Mouse (Mus musculus): ENCODE measurements around the gene Pced1a.
"Not testable (repeated sequence)": the region's sequence is repeated elsewhere in the genome, so short reads cannot be mapped to it uniquely, and the experiment has no call there.

Gene Pced1a

DNA sequence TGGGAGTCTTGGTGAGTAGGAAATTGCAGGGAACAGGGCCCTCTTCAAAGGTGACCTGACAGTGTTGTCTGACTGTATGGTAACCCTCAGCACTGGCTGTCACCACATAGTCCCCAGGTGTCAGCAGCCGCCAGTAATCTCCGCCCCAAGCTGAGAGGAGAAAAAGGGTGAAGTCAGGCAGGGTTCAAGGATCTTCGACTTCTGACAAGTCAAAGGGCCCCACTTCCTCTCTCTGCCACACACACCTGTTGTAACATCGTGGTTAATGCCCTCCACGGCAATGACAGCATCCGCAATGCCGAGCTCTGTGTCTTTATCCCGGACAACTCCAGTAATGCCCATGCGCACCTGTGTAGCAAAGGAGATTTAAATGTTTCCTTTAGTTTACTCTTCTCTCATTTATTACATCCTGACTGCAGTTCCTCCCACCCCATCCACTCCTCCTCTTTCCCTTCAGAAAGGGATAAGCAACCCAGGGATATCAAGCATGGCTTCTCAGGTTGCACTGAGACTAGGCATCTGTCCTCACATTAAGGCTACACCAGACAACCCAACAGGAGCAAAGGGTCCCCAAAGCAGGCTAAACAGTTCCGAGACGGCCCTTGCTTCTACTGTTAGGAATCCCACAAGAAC, 33.4 kb downstream of the Pced1a start:
- no peak for DNase-seq (ENCODE audit: low spot score)

DNA sequence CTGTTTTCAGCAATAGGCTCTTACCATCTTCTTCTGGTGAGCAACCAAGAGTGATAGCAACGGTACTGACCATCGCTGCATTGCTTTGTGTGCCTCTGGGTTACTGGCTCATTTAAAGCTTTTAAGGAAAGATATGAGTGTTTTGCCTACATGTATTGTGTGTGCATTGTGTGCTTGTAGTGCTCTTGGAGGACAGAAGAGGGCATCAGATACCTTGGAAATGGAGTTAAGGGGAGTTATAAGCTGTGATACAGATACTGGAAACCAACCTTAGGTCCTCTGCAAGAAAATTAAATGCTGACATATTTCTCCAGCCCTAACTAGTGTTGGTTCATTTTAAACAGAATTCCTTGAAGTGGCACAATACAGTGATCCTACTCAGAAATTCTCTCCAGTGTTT, 35.7 kb downstream of the Pced1a start:
- DNase-seq (ENCODE audit: low spot score) = peak; percentile 40

DNA sequence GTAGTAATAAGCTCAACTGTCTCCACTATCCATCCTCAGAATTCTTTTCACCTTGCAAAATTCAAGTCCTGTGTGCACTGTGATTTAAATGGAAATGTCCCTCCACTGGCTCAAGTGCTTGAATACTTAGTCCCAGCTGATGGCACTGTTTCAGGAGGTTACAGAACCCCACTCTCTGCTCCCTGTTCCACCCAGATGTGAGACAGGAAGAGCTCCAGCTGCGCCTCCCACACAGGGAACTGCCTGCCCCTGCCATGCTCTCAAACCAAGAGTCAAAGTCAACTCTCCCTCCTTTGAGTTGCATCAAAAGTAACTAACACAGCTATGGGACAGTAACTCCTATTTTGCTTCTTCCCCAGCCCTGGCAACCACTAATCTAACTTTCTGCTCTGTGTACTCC, 38.3 kb downstream of the Pced1a start:
- DNase-seq (ENCODE audit: low spot score) = no peak

DNA sequence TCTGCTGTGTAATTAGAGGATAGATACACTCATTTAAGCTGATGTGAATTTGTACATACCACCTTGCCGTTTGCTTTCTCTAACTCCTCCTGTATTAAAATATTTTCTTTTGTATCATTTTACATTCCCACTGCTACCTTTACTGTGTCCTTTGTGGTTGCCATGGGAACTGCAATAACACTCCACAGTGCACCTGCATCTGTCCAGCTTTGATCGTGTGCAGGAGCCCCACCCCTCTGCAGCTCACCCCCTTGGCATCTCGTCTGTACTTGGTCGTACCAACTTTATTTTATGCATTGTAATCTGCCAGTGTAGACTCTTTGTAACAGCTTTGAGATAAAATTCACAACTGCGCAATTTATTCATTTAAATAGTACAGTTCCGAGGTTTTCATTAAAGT, 40.6 kb downstream of the Pced1a start:
- DNase-seq (ENCODE audit: low spot score) = no peak

DNA sequence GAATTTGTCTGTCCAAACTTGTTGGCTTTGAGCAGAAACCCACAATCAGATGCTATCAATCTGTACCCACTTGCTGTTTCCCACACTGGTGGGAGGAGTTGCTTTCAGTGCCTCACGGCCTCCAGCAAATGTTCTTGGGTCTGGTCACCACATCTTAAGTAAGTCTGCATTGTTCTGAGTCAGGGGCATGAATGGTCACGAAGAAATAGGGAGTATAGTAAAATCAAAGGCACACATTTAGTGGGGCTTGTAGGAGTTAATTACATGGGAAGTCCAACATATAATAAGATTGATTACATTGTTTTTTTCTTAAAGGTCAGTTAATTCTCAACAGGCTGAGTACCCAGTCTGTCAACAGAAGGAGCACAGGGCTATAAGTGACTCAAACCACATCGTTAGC, 41.3 kb downstream of the Pced1a start:
- DNase-seq (ENCODE audit: low spot score) = no peak

DNA sequence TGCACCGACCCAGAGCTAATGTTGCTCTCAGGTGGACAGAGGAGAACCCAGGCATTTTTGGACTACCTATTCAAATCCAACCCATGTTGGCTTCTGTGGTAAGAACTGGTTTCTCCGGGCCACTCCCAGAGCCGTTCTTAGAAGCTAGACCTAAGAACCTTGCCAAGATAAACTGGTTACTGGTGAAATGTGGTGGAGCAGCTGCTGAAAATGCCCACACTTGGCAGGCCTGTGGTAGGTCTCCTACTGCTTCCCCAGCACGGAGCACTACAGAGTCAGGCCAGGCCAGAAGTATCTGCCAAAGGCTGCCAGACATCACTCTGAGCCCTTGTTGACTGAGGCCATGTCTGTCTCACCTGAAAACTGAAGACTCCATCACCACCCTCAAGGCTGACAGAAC, 49.5 kb downstream of the Pced1a start:
- no peak for DNase-seq (ENCODE audit: low spot score)

DNA sequence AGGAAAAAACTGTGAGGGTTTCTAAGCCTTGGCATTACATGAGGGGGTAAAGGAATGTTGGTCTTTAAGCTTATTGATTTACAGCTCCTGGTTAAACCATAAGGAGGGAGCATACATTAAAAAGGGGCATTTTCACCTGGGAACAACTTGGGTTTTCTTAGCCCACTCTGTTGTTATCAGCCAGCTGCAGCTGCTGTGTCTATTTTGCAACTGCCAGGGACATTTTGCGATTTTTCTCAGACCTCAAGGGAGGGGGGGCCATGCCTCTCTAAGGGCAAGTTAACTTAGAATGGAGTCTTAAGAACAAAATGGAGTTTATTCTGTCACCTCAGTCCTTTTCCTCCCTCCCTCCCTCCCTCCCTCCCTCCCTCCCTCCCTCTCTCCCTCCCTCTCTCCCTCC, 51.5 kb downstream of the Pced1a start:
- DNase-seq (ENCODE audit: low spot score) = not testable (repeated sequence)

DNA sequence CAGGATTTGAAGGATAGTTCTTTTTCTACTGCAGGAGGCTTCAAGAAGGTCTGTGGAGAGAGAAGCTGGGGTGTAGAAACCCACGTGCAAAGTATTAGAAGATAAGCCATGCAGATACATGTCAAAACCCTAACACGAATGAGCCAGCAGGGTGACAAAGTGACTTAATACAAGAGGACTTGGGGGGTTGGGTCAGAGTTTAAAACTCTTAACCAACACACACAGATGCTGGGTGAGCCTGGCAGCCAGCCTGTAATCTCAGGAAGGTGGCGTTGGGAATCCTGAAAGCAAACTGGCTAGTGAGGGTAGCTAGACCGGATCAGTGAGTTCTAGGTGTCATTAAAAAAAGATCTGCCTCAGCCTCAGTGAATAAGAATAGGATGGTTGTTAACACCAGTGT, 57.1 kb downstream of the Pced1a start:
- no peak for DNase-seq (ENCODE audit: low spot score)

Measured in embryo, embryonic 10 days (tissue).